Mouse (Mus musculus): Measurements from ENCODE around the gene Spata21. TPM values are rescaled to one million over a fixed set of nuclear protein-coding genes. Genes with fewer than 3 reads are reported as not detected.
A peak's percentile ranks its signal among the peaks of the same experiment; 100 is the strongest.

The Spata21 gene
- polyA plus RNA-seq, 1 experiment from 2014 or later = 0.12 TPM

GRCm38 (mm10) chr4:141148009-141148801, 60.1 kb downstream of the Spata21 start:
- H3K9ac ChIP-seq (ENCODE audit: low read depth, low read length) = peak overlapping the region; percentile 92
- H3K27me3 ChIP-seq (replicated peaks; ENCODE audit: control insufficient read depth, insufficient read depth, low read length) = no peaks in the 10 kb centered on the region
- peak overlapping the region; percentile 98 for H3K4me3 ChIP-seq (ENCODE audit: low read depth, low read length)
- peak; percentile 21; the same call in 1 of the 2 replicates for TF ChIP-seq CTCF (IDR thresholded peaks at IDR 0.05; ENCODE audit: low read depth)
- H3K4me1 ChIP-seq (replicated peaks; ENCODE audit: control insufficient read depth, insufficient read depth, low read length) = 0 out of 2 replicates have a peak, but pooled peaks cover 8% of the 10 kb centered on the region
- WGBS = under 1% methylated on average over 57 of the region's 66 CpGs
- no peaks in the 10 kb centered on the region for H3K9me3 ChIP-seq (ENCODE audit: control insufficient read depth)
- H3K27ac ChIP-seq (ENCODE audit: low read depth, low read length) = peak overlapping the region; percentile 97
- peak; percentile 71 for ATAC-seq
- H3K4me2 ChIP-seq (replicated peaks; ENCODE audit: low read depth) = peak overlapping the region; percentile 83
- no peaks in the 10 kb centered on the region for H3K36me3 ChIP-seq (ENCODE audit: control insufficient read depth, insufficient read depth)

- no peak for ATAC-seq
- no peak for TF ChIP-seq CTCF (IDR thresholded peaks at IDR 0.05; ENCODE audit: low read depth)
- Histone ChIP-seq H3K36me3 (ENCODE audit: control insufficient read depth, insufficient read depth) (no peaks in the 10 kb centered on the region), H3K9me3 (ENCODE audit: control insufficient read depth) (no peaks in the 10 kb centered on the region), H3K27me3 (replicated peaks; ENCODE audit: control insufficient read depth, insufficient read depth, low read length) (no peaks in the 10 kb centered on the region), H3K27ac (ENCODE audit: low read depth, low read length) (0 out of 2 replicates have a peak overlapping the region, but pooled peaks have one; percentile 97), H3K4me1 (replicated peaks; ENCODE audit: control insufficient read depth, insufficient read depth, low read length) (0 out of 2 replicates have a peak, but pooled peaks cover 8% of the 10 kb centered on the region), H3K4me2 (replicated peaks; ENCODE audit: low read depth) (peak overlapping the region; percentile 83), H3K4me3 (ENCODE audit: low read depth, low read length) (peak overlapping the region; percentile 98), H3K9ac (ENCODE audit: low read depth, low read length) (peak overlapping the region; percentile 92)
- 15% methylated on average over 7 of the region's 7 CpGs for WGBS
These were observed 61.0 kb downstream of the Spata21 start for GRCm38 (mm10) chr4:141149116-141149515.

GRCm38 (mm10) chr4:141157485-141157884, 69.4 kb downstream of the Spata21 start:
- 0 out of 2 replicates have a peak, but pooled peaks have one; percentile 9 for TF ChIP-seq CTCF (IDR thresholded peaks at IDR 0.05; ENCODE audit: low read depth)
- 36% methylated on average over 4 of the region's 4 CpGs for WGBS
- Histone ChIP-seq H3K27me3 (replicated peaks; ENCODE audit: control insufficient read depth, insufficient read depth, low read length) (no peaks in the 10 kb centered on the region), H3K4me2 (replicated peaks; ENCODE audit: low read depth) (no peak overlapping the region; the same call in 1 of the 2 replicates), H3K27ac (ENCODE audit: low read depth, low read length) (peak overlapping the region; percentile 57), H3K4me3 (ENCODE audit: low read depth, low read length) (no peak overlapping the region), H3K9me3 (ENCODE audit: control insufficient read depth) (no peaks in the 10 kb centered on the region), H3K4me1 (replicated peaks; ENCODE audit: control insufficient read depth, insufficient read depth, low read length) (peaks cover 11% of the 10 kb centered on the region; the same call in 1 of the 2 replicates), H3K36me3 (ENCODE audit: control insufficient read depth, insufficient read depth) (no peaks in the 10 kb centered on the region), H3K9ac (ENCODE audit: low read depth, low read length) (no peak overlapping the region)
- peak; percentile 39; the same call in 1 of the 2 replicates for ATAC-seq

GRCm38 (mm10) chr4:141158609-141159008, 70.5 kb downstream of the Spata21 start:
- no peak overlapping the region for H3K4me3 ChIP-seq (ENCODE audit: low read depth, low read length)
- no peaks in the 10 kb centered on the region for H3K36me3 ChIP-seq (ENCODE audit: control insufficient read depth, insufficient read depth)
- H3K4me1 ChIP-seq (replicated peaks; ENCODE audit: control insufficient read depth, insufficient read depth, low read length) = peaks cover 11% of the 10 kb centered on the region; the same call in 1 of the 2 replicates
- peak overlapping the region; percentile 82 for H3K27ac ChIP-seq (ENCODE audit: low read depth, low read length)
- TF ChIP-seq CTCF (IDR thresholded peaks at IDR 0.05; ENCODE audit: low read depth) = no peak
- H3K9ac ChIP-seq (ENCODE audit: low read depth, low read length) = no peak overlapping the region
- ATAC-seq = peak; percentile 47
- peak overlapping the region; percentile 51 for H3K4me2 ChIP-seq (replicated peaks; ENCODE audit: low read depth)
- H3K9me3 ChIP-seq (ENCODE audit: control insufficient read depth) = no peaks in the 10 kb centered on the region
- no peaks in the 10 kb centered on the region for H3K27me3 ChIP-seq (replicated peaks; ENCODE audit: control insufficient read depth, insufficient read depth, low read length)
- WGBS = 44% methylated on average over 2 of the region's 2 CpGs

GRCm38 (mm10) chr4:141159093-141159492, 71.0 kb downstream of the Spata21 start:
- H3K9ac ChIP-seq (ENCODE audit: low read depth, low read length) = no peak overlapping the region
- no peaks in the 10 kb centered on the region for H3K36me3 ChIP-seq (ENCODE audit: control insufficient read depth, insufficient read depth)
- ATAC-seq = peak; percentile 80
- H3K4me3 ChIP-seq (ENCODE audit: low read depth, low read length) = no peak overlapping the region
- peak overlapping the region; percentile 82 for H3K27ac ChIP-seq (ENCODE audit: low read depth, low read length)
- H3K9me3 ChIP-seq (ENCODE audit: control insufficient read depth) = no peaks in the 10 kb centered on the region
- H3K4me1 ChIP-seq (replicated peaks; ENCODE audit: control insufficient read depth, insufficient read depth, low read length) = peaks cover 11% of the 10 kb centered on the region; the same call in 1 of the 2 replicates
- 23% methylated on average over 11 of the region's 11 CpGs for whole genome bisulfite sequencing
- no peaks in the 10 kb centered on the region for H3K27me3 ChIP-seq (replicated peaks; ENCODE audit: control insufficient read depth, insufficient read depth, low read length)
- TF ChIP-seq CTCF (IDR thresholded peaks at IDR 0.05; ENCODE audit: low read depth) = peak; percentile 66
- peak overlapping the region; percentile 51 for H3K4me2 ChIP-seq (replicated peaks; ENCODE audit: low read depth)

- H3K9me3 ChIP-seq (ENCODE audit: control insufficient read depth) = no peaks in the 10 kb centered on the region
- H3K36me3 ChIP-seq (ENCODE audit: control insufficient read depth, insufficient read depth) = no peaks in the 10 kb centered on the region
- H3K4me2 ChIP-seq (replicated peaks; ENCODE audit: low read depth) = peak overlapping the region; percentile 51; the same call in 1 of the 2 replicates
- H3K4me3 ChIP-seq (ENCODE audit: low read depth, low read length) = no peak overlapping the region
- H3K9ac ChIP-seq (ENCODE audit: low read depth, low read length) = no peak overlapping the region
- H3K27ac ChIP-seq (ENCODE audit: low read depth, low read length) = peak overlapping the region; percentile 73
- peaks cover 11% of the 10 kb centered on the region; the same call in 1 of the 2 replicates for H3K4me1 ChIP-seq (replicated peaks; ENCODE audit: control insufficient read depth, insufficient read depth, low read length)
- 0 out of 2 replicates have a peak, but pooled peaks have one; percentile 6 for ATAC-seq
- no peak for TF ChIP-seq CTCF (IDR thresholded peaks at IDR 0.05; ENCODE audit: low read depth)
- 16% methylated on average over 5 of the region's 5 CpGs for WGBS
- H3K27me3 ChIP-seq (replicated peaks; ENCODE audit: control insufficient read depth, insufficient read depth, low read length) = no peaks in the 10 kb centered on the region
These were observed 71.5 kb downstream of the Spata21 start for GRCm38 (mm10) chr4:141159666-141160065.
